In the genomic region with DNA sequence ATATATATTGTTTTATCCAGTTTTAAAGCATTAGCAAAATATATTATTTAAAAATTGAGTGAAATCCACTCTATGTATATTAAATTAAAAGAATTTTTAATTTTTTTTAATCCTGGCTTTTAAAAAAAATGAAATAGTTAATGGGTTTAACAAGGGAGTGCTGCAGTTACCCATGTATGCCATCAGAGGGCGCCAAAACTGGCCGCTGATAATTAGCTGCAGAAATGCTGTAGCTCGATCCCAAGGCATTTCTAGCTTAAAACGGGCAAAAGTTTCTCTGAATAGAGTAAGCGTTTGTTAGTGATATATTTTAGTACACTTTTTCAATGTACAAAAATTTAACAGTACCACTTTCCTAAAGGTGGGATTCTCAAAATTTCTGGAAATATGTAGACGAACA, we compare ENCODE assay signal across 8 mouse cellular contexts.
DNase-seq lines count a peak whose midpoint lies in the region; ATAC-seq and TF ChIP-seq lines count a peak whose summit lies in the region.
"Not testable (repeated sequence)": the region's sequence is repeated elsewhere in the genome, so short reads cannot be mapped to it uniquely, and the experiment has no call there.

No protein-coding gene starts in this region.

- H3K9ac ChIP-seq in ES-E14 (ENCODE audit: insufficient read depth, low read depth, low read length, poor library complexity, severe bottlenecking); kidney, postnatal 0 days (ENCODE audit: low read depth, low read length); liver, embryonic 14.5 days (replicated peaks); neural tube, embryonic 11.5 days (ENCODE audit: low read length): not testable (repeated sequence)

- not testable (repeated sequence) for H3K27ac ChIP-seq in ES-E14 (ENCODE audit: insufficient read depth, low read depth, low read length, poor library complexity, severe bottlenecking); bone marrow macrophage, adult 2 months (ENCODE audit: insufficient read depth, low read depth, low read length); kidney, postnatal 0 days; liver, embryonic 14.5 days; neural tube, embryonic 11.5 days (ENCODE audit: low read depth, low read length); thymus, adult 2 months (ENCODE audit: control insufficient read depth, insufficient read depth, low read length)

- TF ChIP-seq POLR2A in bone marrow macrophage, adult 2 months (IDR thresholded peaks at IDR 0.05; ENCODE audit: borderline replicate concordance, low read depth, low read length); thymus, adult 2 months (IDR thresholded peaks at IDR 0.05; ENCODE audit: control insufficient read depth, extremely low read depth, insufficient read depth, low read length, poor library complexity): not testable (repeated sequence)

- H3K4me2 ChIP-seq in kidney, postnatal 0 days (ENCODE audit: low read length); liver, embryonic 14.5 days (ENCODE audit: low read depth); neural tube, embryonic 11.5 days (ENCODE audit: low read depth): not testable (repeated sequence)

- H3K27me3 ChIP-seq in kidney, postnatal 0 days (ENCODE audit: insufficient read depth, low read length); liver, embryonic 14.5 days (ENCODE audit: control insufficient read depth, insufficient read depth, low read length); neural tube, embryonic 11.5 days (ENCODE audit: control insufficient read depth, insufficient read depth, low read length); thymus, adult 2 months (ENCODE audit: control insufficient read depth, insufficient read depth, low read length): not testable (repeated sequence)

- not testable (repeated sequence) for H3K36me3 ChIP-seq in ES-E14 (ENCODE audit: control insufficient read depth, insufficient read depth, low read length, poor library complexity, severe bottlenecking); kidney, postnatal 0 days (ENCODE audit: insufficient read depth, low read length); liver, embryonic 14.5 days (replicated peaks; ENCODE audit: control insufficient read depth, insufficient read depth, low read depth); neural tube, embryonic 11.5 days (ENCODE audit: control insufficient read depth, insufficient read depth, low read length); thymus, adult 2 months (ENCODE audit: control insufficient read depth, insufficient read depth, low read length)

- not testable (repeated sequence) for H3K4me1 ChIP-seq in ES-E14 (ENCODE audit: control insufficient read depth in 2 of 2, insufficient read depth in 2 of 2, low read length in 2 of 2, poor library complexity in 1 of 2); bone marrow macrophage, adult 2 months (ENCODE audit: control insufficient read depth, insufficient read depth, low read length); kidney, postnatal 0 days (replicated peaks; ENCODE audit: insufficient read depth, low read length); liver, embryonic 14.5 days (replicated peaks; ENCODE audit: control insufficient read depth in 2 of 2, insufficient read depth in 2 of 2, low read length in 1 of 2); neural tube, embryonic 11.5 days (ENCODE audit: control insufficient read depth, insufficient read depth, low read length); thymus, adult 2 months (replicated peaks; ENCODE audit: control insufficient read depth, insufficient read depth, low read length)

- not testable (repeated sequence) for TF ChIP-seq EP300 in liver, embryonic 14.5 days (IDR thresholded peaks at IDR 0.05; ENCODE audit: low read depth)

- ATAC-seq in kidney, postnatal 0 days (replicated peaks; ENCODE audit: low FRiP score, low read depth); liver, embryonic 14.5 days (ENCODE audit: insufficient read depth); neural tube, embryonic 11.5 days (ENCODE audit: insufficient read depth, low FRiP score, low TSS enrichment): not testable (repeated sequence)

- DNase-seq in ES-E14 (ENCODE audit: low read depth, low spot score) = peak; percentile 50
- peak; percentile 60 for DNase-seq in embryo, embryonic 11 days
- DNase-seq in heart, adult 8-10 months (ENCODE audit: low spot score) = peak; percentile 45
- peak; percentile 69 for DNase-seq in kidney, postnatal 0 days (ENCODE audit: low spot score)
- DNase-seq in liver, embryonic 14.5 days (ENCODE audit: low read depth in 3 of 3, low spot score in 3 of 3) = not testable (repeated sequence)
- DNase-seq in neural tube, embryonic 11.5 days (ENCODE audit: low spot score) = peak; percentile 50
- peak; percentile 20 for DNase-seq in thymus, adult 2 months

- TF ChIP-seq CTCF in bone marrow macrophage, adult 2 months (IDR thresholded peaks at IDR 0.05; ENCODE audit: low read depth, low read length) = peak; percentile 13; the same call in 1 of the 2 replicates
- TF ChIP-seq CTCF in kidney, postnatal 0 days (IDR thresholded peaks at IDR 0.05; ENCODE audit: low read depth) = peak; percentile 74
- peak; percentile 70 for TF ChIP-seq CTCF in liver, embryonic 14.5 days (IDR thresholded peaks at IDR 0.05; ENCODE audit: low read depth)
- not testable (repeated sequence) for TF ChIP-seq CTCF in thymus, adult 2 months (IDR thresholded peaks at IDR 0.05; ENCODE audit: borderline replicate concordance, control insufficient read depth, extremely low read depth, insufficient read depth, low read length, poor library complexity)

- not testable (repeated sequence) for H3K9me3 ChIP-seq in ES-E14 (ENCODE audit: control insufficient read depth, insufficient read depth, low read depth, low read length); kidney, postnatal 0 days (replicated peaks; ENCODE audit: low read length); liver, embryonic 14.5 days (ENCODE audit: control insufficient read depth, low read length); neural tube, embryonic 11.5 days (ENCODE audit: control insufficient read depth, low read length)

- not testable (repeated sequence) for H3K4me3 ChIP-seq in ES-E14 (ENCODE audit: insufficient read depth in 1 of 2, low read depth in 1 of 2, low read length in 2 of 2, poor library complexity in 1 of 2, severe bottlenecking in 1 of 2); bone marrow macrophage, adult 2 months (ENCODE audit: insufficient read depth, low read length); kidney, postnatal 0 days (replicated peaks; ENCODE audit: low read depth, low read length); liver, embryonic 14.5 days (ENCODE audit: insufficient read depth in 1 of 2, low read depth in 2 of 2, low read length in 2 of 2); neural tube, embryonic 11.5 days (ENCODE audit: low read depth, low read length); thymus, adult 2 months (ENCODE audit: control insufficient read depth, insufficient read depth, low read length)

- 9% methylated on average over 6 of the region's 6 CpGs for WGBS in kidney, postnatal 0 days
- 13% methylated on average over 6 of the region's 6 CpGs for WGBS in liver, embryonic 14.5 days (ENCODE audit: insufficient replicate concordance)
- WGBS in neural tube, embryonic 11.5 days = 15% methylated on average over 6 of the region's 6 CpGs
- 15% methylated on average over 6 of the region's 6 CpGs for WGBS in thymus, adult 2 months

- in situ Hi-C loops in ES-E14 (cut with MboI; ENCODE audit: low sequenced_read_pairs in 2 of 2, unreplicated experiment in 2 of 2) = not testable (repeated sequence)

TF ChIP-seq in ES-E14, 5 proteins besides CTCF, POLR2A, EP300 and RAD21:
- TF ChIP-seq ZC3H11A (IDR thresholded peaks at IDR 0.05; ENCODE audit: borderline replicate concordance, low read depth, low read length) = peak; percentile 34; the same call in 1 of the 2 replicates
